Mouse (Mus musculus): Measurements from ENCODE around the gene Pla2g6. TPM values are rescaled to one million over a fixed set of nuclear protein-coding genes. Genes with fewer than 3 reads are reported as not detected.
A peak's percentile ranks its signal among the peaks of the same experiment; 100 is the strongest.

The Pla2g6 gene
- polyA plus RNA-seq, 1 experiment = 303 TPM

GRCm38 (mm10) chr15:79357974-79358690, 29.9 kb upstream of the Pla2g6 start:
- H3K27ac ChIP-seq (ENCODE audit: control insufficient read depth, insufficient read depth, low read depth, low read length) = no peak overlapping the region
- no peak for TF ChIP-seq POLR2A (IDR thresholded peaks at IDR 0.05; ENCODE audit: control insufficient read depth, low read depth, low read length)
- no peak for TF ChIP-seq CTCF (IDR thresholded peaks at IDR 0.05; ENCODE audit: control insufficient read depth, insufficient read depth, insufficient replicate concordance, low read depth, low read length)

GRCm38 (mm10) chr15:79357036-79357911, 29.1 kb upstream of the Pla2g6 start:
- H3K27ac ChIP-seq (ENCODE audit: control insufficient read depth, insufficient read depth, low read depth, low read length) = peak overlapping the region; percentile 15; the same call in 1 of the 2 replicates
- no peak for TF ChIP-seq CTCF (IDR thresholded peaks at IDR 0.05; ENCODE audit: control insufficient read depth, insufficient read depth, insufficient replicate concordance, low read depth, low read length)
- no peak for TF ChIP-seq POLR2A (IDR thresholded peaks at IDR 0.05; ENCODE audit: control insufficient read depth, low read depth, low read length)
- no peaks in the 10 kb centered on the region for H3K36me3 ChIP-seq (ENCODE audit: control insufficient read depth, insufficient read depth, low read length)
- no peaks in the 10 kb centered on the region for H3K27me3 ChIP-seq (ENCODE audit: control insufficient read depth, insufficient read depth, low read length)
- peaks cover 20% of the 10 kb centered on the region for H3K4me1 ChIP-seq (ENCODE audit: control insufficient read depth, insufficient read depth, low read length)
- peak overlapping the region; percentile 75 for H3K4me3 ChIP-seq (ENCODE audit: control insufficient read depth, low read depth, low read length)

More at GRCm38 (mm10) chr15:79357974-79358690, 29.9 kb upstream of the Pla2g6 start:
- peaks cover 18% of the 10 kb centered on the region for H3K4me1 ChIP-seq (ENCODE audit: control insufficient read depth, insufficient read depth, low read length)
- H3K36me3 ChIP-seq (ENCODE audit: control insufficient read depth, insufficient read depth, low read length) = no peaks in the 10 kb centered on the region
- no peaks in the 10 kb centered on the region for H3K27me3 ChIP-seq (ENCODE audit: control insufficient read depth, insufficient read depth, low read length)
- no peak overlapping the region for H3K4me3 ChIP-seq (ENCODE audit: control insufficient read depth, low read depth, low read length)

- no peak overlapping the region for H3K27ac ChIP-seq (ENCODE audit: control insufficient read depth, insufficient read depth, low read depth, low read length)
- TF ChIP-seq CTCF (IDR thresholded peaks at IDR 0.05; ENCODE audit: control insufficient read depth, insufficient read depth, insufficient replicate concordance, low read depth, low read length) = no peak
- TF ChIP-seq POLR2A (IDR thresholded peaks at IDR 0.05; ENCODE audit: control insufficient read depth, low read depth, low read length) = no peak
- peaks cover 20% of the 10 kb centered on the region for H3K4me1 ChIP-seq (ENCODE audit: control insufficient read depth, insufficient read depth, low read length)
- H3K4me3 ChIP-seq (ENCODE audit: control insufficient read depth, low read depth, low read length) = no peak overlapping the region
- H3K36me3 ChIP-seq (ENCODE audit: control insufficient read depth, insufficient read depth, low read length) = no peaks in the 10 kb centered on the region
- no peaks in the 10 kb centered on the region for H3K27me3 ChIP-seq (ENCODE audit: control insufficient read depth, insufficient read depth, low read length)
These were observed 28.3 kb upstream of the Pla2g6 start for GRCm38 (mm10) chr15:79356481-79356880.

- H3K27ac ChIP-seq (ENCODE audit: control insufficient read depth, insufficient read depth, low read depth, low read length) = no peak overlapping the region
- no peak overlapping the region for H3K4me3 ChIP-seq (ENCODE audit: control insufficient read depth, low read depth, low read length)
- no peaks in the 10 kb centered on the region for H3K36me3 ChIP-seq (ENCODE audit: control insufficient read depth, insufficient read depth, low read length)
- no peaks in the 10 kb centered on the region for H3K27me3 ChIP-seq (ENCODE audit: control insufficient read depth, insufficient read depth, low read length)
- no peak for TF ChIP-seq CTCF (IDR thresholded peaks at IDR 0.05; ENCODE audit: control insufficient read depth, insufficient read depth, insufficient replicate concordance, low read depth, low read length)
- no peak for TF ChIP-seq POLR2A (IDR thresholded peaks at IDR 0.05; ENCODE audit: control insufficient read depth, low read depth, low read length)
- H3K4me1 ChIP-seq (ENCODE audit: control insufficient read depth, insufficient read depth, low read length) = peaks cover 20% of the 10 kb centered on the region
These were observed 26.4 kb upstream of the Pla2g6 start for GRCm38 (mm10) chr15:79354619-79355018.

GRCm38 (mm10) chr15:79353690-79354305, 25.6 kb upstream of the Pla2g6 start:
- H3K36me3 ChIP-seq (ENCODE audit: control insufficient read depth, insufficient read depth, low read length) = no peaks in the 10 kb centered on the region
- TF ChIP-seq POLR2A (IDR thresholded peaks at IDR 0.05; ENCODE audit: control insufficient read depth, low read depth, low read length) = no peak
- no peak for TF ChIP-seq CTCF (IDR thresholded peaks at IDR 0.05; ENCODE audit: control insufficient read depth, insufficient read depth, insufficient replicate concordance, low read depth, low read length)
- peaks cover 21% of the 10 kb centered on the region for H3K4me1 ChIP-seq (ENCODE audit: control insufficient read depth, insufficient read depth, low read length)
- H3K27me3 ChIP-seq (ENCODE audit: control insufficient read depth, insufficient read depth, low read length) = no peaks in the 10 kb centered on the region
- H3K4me3 ChIP-seq (ENCODE audit: control insufficient read depth, low read depth, low read length) = no peak overlapping the region
- H3K27ac ChIP-seq (ENCODE audit: control insufficient read depth, insufficient read depth, low read depth, low read length) = no peak overlapping the region

- no peaks in the 10 kb centered on the region for H3K36me3 ChIP-seq (ENCODE audit: control insufficient read depth, insufficient read depth, low read length)
- H3K4me3 ChIP-seq (ENCODE audit: control insufficient read depth, low read depth, low read length) = no peak overlapping the region
- no peak overlapping the region for H3K27ac ChIP-seq (ENCODE audit: control insufficient read depth, insufficient read depth, low read depth, low read length)
- no peak for TF ChIP-seq CTCF (IDR thresholded peaks at IDR 0.05; ENCODE audit: control insufficient read depth, insufficient read depth, insufficient replicate concordance, low read depth, low read length)
- TF ChIP-seq POLR2A (IDR thresholded peaks at IDR 0.05; ENCODE audit: control insufficient read depth, low read depth, low read length) = no peak
- H3K27me3 ChIP-seq (ENCODE audit: control insufficient read depth, insufficient read depth, low read length) = no peaks in the 10 kb centered on the region
- H3K4me1 ChIP-seq (ENCODE audit: control insufficient read depth, insufficient read depth, low read length) = peaks cover 23% of the 10 kb centered on the region
These were observed 24.3 kb upstream of the Pla2g6 start for GRCm38 (mm10) chr15:79352479-79352878.

- Histone ChIP-seq H3K4me3 (ENCODE audit: control insufficient read depth, low read depth, low read length) (no peak overlapping the region), H3K4me1 (ENCODE audit: control insufficient read depth, insufficient read depth, low read length) (peaks cover 17% of the 10 kb centered on the region), H3K36me3 (ENCODE audit: control insufficient read depth, insufficient read depth, low read length) (no peaks in the 10 kb centered on the region), H3K27me3 (ENCODE audit: control insufficient read depth, insufficient read depth, low read length) (no peaks in the 10 kb centered on the region), H3K27ac (ENCODE audit: control insufficient read depth, insufficient read depth, low read depth, low read length) (no peak overlapping the region)
- TF ChIP-seq CTCF (IDR thresholded peaks at IDR 0.05; ENCODE audit: control insufficient read depth, insufficient read depth, insufficient replicate concordance, low read depth, low read length) (no peak), POLR2A (IDR thresholded peaks at IDR 0.05; ENCODE audit: control insufficient read depth, low read depth, low read length) (no peak)
These were observed 23.2 kb upstream of the Pla2g6 start for GRCm38 (mm10) chr15:79351331-79351767.

All from testis, adult 2 months (tissue).